Mouse (Mus musculus): ENCODE measurements around the gene Renbp. TPM values are rescaled to one million over a fixed set of nuclear protein-coding genes. Genes with fewer than 3 reads are reported as not detected.

Gene Renbp
- polyA plus RNA-seq (2014; fragmentation: Nextera tagmentation; extraction: Ambion mirVana) = 3.0 and 11.1 TPM in 2 replicates

DNA sequence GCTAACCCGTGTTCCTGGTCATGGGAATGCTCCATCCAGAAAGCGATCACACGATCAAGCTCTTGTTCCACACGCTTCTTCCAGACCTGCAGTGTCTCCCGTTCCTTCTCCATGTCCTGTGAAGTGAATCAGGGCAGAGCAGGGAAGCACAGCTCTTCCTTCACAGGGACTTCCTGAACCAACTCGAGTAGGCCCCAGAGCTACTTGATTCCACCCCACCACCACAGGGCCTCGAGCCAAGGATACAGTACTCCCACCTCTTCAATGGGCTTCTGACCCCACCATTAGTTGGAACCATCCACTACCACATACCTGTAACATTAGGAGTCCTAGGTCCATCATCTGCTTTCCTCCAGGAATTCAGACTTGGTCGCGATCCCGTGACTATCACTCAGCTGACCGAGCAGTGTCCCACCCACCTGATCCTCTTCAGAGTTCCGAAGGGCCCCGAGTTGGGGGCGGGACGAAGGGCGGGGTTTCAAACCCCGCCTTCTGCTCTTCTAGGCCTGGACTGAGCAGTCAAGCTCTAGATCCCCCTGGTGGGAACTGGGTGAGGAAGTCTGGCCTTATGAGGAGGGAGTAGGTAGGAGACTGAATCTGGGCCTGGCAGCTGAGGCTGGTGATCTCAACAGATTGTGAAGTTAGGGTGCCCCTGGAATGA, at the start of gene Renbp:
Gene Renbp (minus strand): TSS at position 449 of the 661 bp plus-strand sequence.
- H3K4me1 ChIP-seq (ENCODE audit: control insufficient read depth, insufficient read depth, low read length) = no peaks in the 10 kb centered on the region
- H3K9ac ChIP-seq (replicated peaks; ENCODE audit: low read length) = no peak within 1 kb of the TSS
- H3K36me3 ChIP-seq (ENCODE audit: control insufficient read depth, insufficient read depth, low read length) = no peaks in the 10 kb centered on the region
- H3K9me3 ChIP-seq (ENCODE audit: control insufficient read depth, low read length) = no peaks in the 10 kb centered on the region
- 42% methylated on average over 17 of the region's 17 CpGs for WGBS
- DNase-seq = peak; percentile 29
- no peak within 1 kb of the TSS for H3K4me2 ChIP-seq (ENCODE audit: low read length)
- ATAC-seq (ENCODE audit: low FRiP score, low TSS enrichment) = no peak
- no peak within 1 kb of the TSS for H3K27ac ChIP-seq (replicated peaks; ENCODE audit: low read depth, low read length)
- no peaks in the 10 kb centered on the region for H3K27me3 ChIP-seq (ENCODE audit: control insufficient read depth, insufficient read depth, low read length)
- no peak within 1 kb of the TSS for H3K4me3 ChIP-seq (replicated peaks; ENCODE audit: low read depth, low read length)

- Histone ChIP-seq H3K36me3 (ENCODE audit: control insufficient read depth, insufficient read depth, low read length) (no peaks in the 10 kb centered on the region), H3K9ac (replicated peaks; ENCODE audit: low read length) (no peak overlapping the region), H3K4me3 (replicated peaks; ENCODE audit: low read depth, low read length) (no peak overlapping the region), H3K27ac (replicated peaks; ENCODE audit: low read depth, low read length) (no peak overlapping the region), H3K9me3 (ENCODE audit: control insufficient read depth, low read length) (no peaks in the 10 kb centered on the region), H3K4me1 (ENCODE audit: control insufficient read depth, insufficient read depth, low read length) (no peaks in the 10 kb centered on the region), H3K4me2 (ENCODE audit: low read length) (no peak overlapping the region), H3K27me3 (ENCODE audit: control insufficient read depth, insufficient read depth, low read length) (no peaks in the 10 kb centered on the region)
- DNase-seq (no peak), ATAC-seq (ENCODE audit: low FRiP score, low TSS enrichment) (no peak)
- WGBS = 76% methylated on average over 1 of the region's 1 CpGs
These were observed 47.1 kb upstream of the Renbp start for GRCm38 (mm10) chrX:73977783-73978182.

GRCm38 (mm10) chrX:73976283-73976682, 45.6 kb upstream of the Renbp start:
- Histone ChIP-seq H3K9ac (replicated peaks; ENCODE audit: low read length) (no peak overlapping the region), H3K27ac (replicated peaks; ENCODE audit: low read depth, low read length) (no peak overlapping the region), H3K36me3 (ENCODE audit: control insufficient read depth, insufficient read depth, low read length) (no peaks in the 10 kb centered on the region), H3K4me2 (ENCODE audit: low read length) (no peak overlapping the region), H3K27me3 (ENCODE audit: control insufficient read depth, insufficient read depth, low read length) (no peaks in the 10 kb centered on the region), H3K4me1 (ENCODE audit: control insufficient read depth, insufficient read depth, low read length) (no peaks in the 10 kb centered on the region), H3K4me3 (replicated peaks; ENCODE audit: low read depth, low read length) (no peak overlapping the region), H3K9me3 (ENCODE audit: control insufficient read depth, low read length) (no peaks in the 10 kb centered on the region)
- 86% methylated on average over 2 of the region's 2 CpGs for WGBS
- ATAC-seq (ENCODE audit: low FRiP score, low TSS enrichment) = no peak
- no peak for DNase-seq

DNA sequence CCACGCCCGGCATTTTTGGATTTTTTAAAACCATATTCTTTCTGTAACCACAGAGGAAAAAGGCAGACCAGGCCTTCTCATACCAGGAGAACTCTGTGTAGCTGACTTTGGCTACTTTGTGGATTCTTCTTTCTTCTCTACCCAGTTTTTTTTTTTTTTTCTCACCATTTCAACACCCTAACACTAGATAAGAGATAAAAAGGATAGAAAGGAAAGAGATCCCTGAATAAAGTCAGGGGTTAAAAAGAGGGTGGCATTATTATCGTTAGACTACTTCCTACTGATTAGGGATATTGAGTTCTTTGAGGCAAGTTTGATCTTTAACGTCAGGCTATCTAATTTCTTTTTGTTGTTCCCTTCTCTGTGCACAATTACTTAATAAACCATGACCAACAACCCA, 42.1 kb upstream of the Renbp start:
- Histone ChIP-seq H3K27me3 (ENCODE audit: control insufficient read depth, insufficient read depth, low read length) (no peaks in the 10 kb centered on the region), H3K9me3 (ENCODE audit: control insufficient read depth, low read length) (no peaks in the 10 kb centered on the region), H3K9ac (replicated peaks; ENCODE audit: low read length) (no peak overlapping the region), H3K4me3 (replicated peaks; ENCODE audit: low read depth, low read length) (no peak overlapping the region), H3K27ac (replicated peaks; ENCODE audit: low read depth, low read length) (no peak overlapping the region), H3K4me2 (ENCODE audit: low read length) (no peak overlapping the region), H3K36me3 (ENCODE audit: control insufficient read depth, insufficient read depth, low read length) (no peaks in the 10 kb centered on the region), H3K4me1 (ENCODE audit: control insufficient read depth, insufficient read depth, low read length) (no peaks in the 10 kb centered on the region)
- DNase-seq = no peak
- ATAC-seq (ENCODE audit: low FRiP score, low TSS enrichment) = no peak
- 83% methylated on average over 4 of the region's 4 CpGs for WGBS

GRCm38 (mm10) chrX:73970781-73971180, 40.1 kb upstream of the Renbp start:
- Histone ChIP-seq H3K9ac (replicated peaks; ENCODE audit: low read length) (no peak overlapping the region), H3K36me3 (ENCODE audit: control insufficient read depth, insufficient read depth, low read length) (no peaks in the 10 kb centered on the region), H3K27me3 (ENCODE audit: control insufficient read depth, insufficient read depth, low read length) (no peaks in the 10 kb centered on the region), H3K4me1 (ENCODE audit: control insufficient read depth, insufficient read depth, low read length) (no peaks in the 10 kb centered on the region), H3K27ac (replicated peaks; ENCODE audit: low read depth, low read length) (no peak overlapping the region), H3K4me3 (replicated peaks; ENCODE audit: low read depth, low read length) (no peak overlapping the region), H3K9me3 (ENCODE audit: control insufficient read depth, low read length) (no peaks in the 10 kb centered on the region), H3K4me2 (ENCODE audit: low read length) (no peak overlapping the region)
- DNase-seq = no peak
- no peak for ATAC-seq (ENCODE audit: low FRiP score, low TSS enrichment)

DNA sequence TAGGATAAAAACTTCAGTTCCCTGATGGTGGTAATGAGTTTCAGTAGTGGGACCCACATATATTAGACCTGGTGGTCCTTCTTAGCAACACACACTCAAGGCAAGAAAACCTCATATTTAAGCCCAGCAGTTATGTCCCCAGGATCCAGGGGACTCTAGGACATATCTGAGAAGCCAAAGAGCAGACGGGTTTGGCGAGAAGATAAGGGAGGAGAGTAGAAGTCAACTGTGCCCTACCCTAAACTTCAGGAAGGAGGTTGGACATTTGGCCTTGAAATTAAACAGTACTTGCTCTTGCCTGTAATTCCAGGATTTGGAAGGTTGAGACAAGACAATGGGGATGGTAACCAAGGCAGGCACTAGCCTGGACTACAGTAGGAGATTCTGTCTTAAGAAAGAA, 39.1 kb upstream of the Renbp start:
- no peak overlapping the region for H3K4me3 ChIP-seq (replicated peaks; ENCODE audit: low read depth, low read length)
- DNase-seq (no peak), ATAC-seq (ENCODE audit: low FRiP score, low TSS enrichment) (no peak)
- H3K36me3 ChIP-seq (ENCODE audit: control insufficient read depth, insufficient read depth, low read length) = no peaks in the 10 kb centered on the region
- no peak overlapping the region for H3K27ac ChIP-seq (replicated peaks; ENCODE audit: low read depth, low read length)
- H3K4me2 ChIP-seq (ENCODE audit: low read length) = no peak overlapping the region
- 95% methylated on average over 2 of the region's 2 CpGs for WGBS
- no peaks in the 10 kb centered on the region for H3K27me3 ChIP-seq (ENCODE audit: control insufficient read depth, insufficient read depth, low read length)
- no peaks in the 10 kb centered on the region for H3K9me3 ChIP-seq (ENCODE audit: control insufficient read depth, low read length)
- no peak overlapping the region for H3K9ac ChIP-seq (replicated peaks; ENCODE audit: low read length)
- no peaks in the 10 kb centered on the region for H3K4me1 ChIP-seq (ENCODE audit: control insufficient read depth, insufficient read depth, low read length)

GRCm38 (mm10) chrX:73969167-73969566, 38.5 kb upstream of the Renbp start:
- H3K4me1 ChIP-seq (ENCODE audit: control insufficient read depth, insufficient read depth, low read length) = peaks cover 3% of the 10 kb centered on the region
- H3K27ac ChIP-seq (replicated peaks; ENCODE audit: low read depth, low read length) = no peak overlapping the region
- ATAC-seq (ENCODE audit: low FRiP score, low TSS enrichment) (no peak), DNase-seq (no peak)
- H3K27me3 ChIP-seq (ENCODE audit: control insufficient read depth, insufficient read depth, low read length) = no peaks in the 10 kb centered on the region
- WGBS = 78% methylated on average over 1 of the region's 1 CpGs
- no peak overlapping the region for H3K4me3 ChIP-seq (replicated peaks; ENCODE audit: low read depth, low read length)
- no peaks in the 10 kb centered on the region for H3K9me3 ChIP-seq (ENCODE audit: control insufficient read depth, low read length)
- no peaks in the 10 kb centered on the region for H3K36me3 ChIP-seq (ENCODE audit: control insufficient read depth, insufficient read depth, low read length)
- H3K4me2 ChIP-seq (ENCODE audit: low read length) = no peak overlapping the region
- H3K9ac ChIP-seq (replicated peaks; ENCODE audit: low read length) = no peak overlapping the region

DNA sequence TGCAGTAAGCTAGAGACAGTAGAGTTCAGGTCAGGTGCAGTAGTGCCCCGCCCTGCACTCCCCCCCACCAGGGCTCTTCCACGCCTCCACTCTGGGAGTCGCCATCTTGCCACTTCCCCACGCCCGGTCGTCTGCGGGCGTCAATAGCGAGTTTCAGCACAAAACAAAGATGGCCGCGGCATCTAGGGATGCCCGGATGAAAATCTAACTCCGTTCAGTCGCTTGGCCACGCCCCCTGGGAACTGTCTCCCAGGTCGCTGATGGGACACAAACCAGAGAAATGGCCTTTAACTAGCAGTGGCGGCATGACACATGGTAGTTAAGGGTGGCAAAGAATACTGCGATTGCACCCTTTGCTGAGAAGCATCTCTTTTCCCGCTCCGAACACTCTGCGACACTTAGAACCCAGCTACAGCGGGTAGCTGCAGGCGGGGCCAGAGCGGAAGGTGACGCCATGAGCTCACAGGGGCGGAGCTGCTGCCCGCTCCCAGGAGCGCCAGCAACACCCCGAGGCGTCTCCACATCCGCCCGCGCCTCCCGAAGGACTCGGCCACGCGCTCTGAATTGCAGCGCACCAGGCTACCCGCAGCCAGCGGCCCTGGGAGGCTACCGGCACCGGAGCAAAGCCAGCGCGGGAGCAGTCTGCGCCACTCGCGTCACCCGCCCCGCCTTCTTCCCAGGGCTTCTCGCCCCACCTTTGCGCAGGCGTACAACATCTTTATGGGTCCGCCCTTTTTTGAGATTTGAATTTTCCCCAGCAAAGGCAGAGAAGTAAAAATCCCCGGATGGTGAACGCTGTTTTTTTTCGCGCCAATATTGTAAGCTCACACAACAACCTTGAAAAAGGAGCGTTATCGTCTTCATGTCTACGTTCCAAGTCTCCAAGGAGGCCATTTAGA, 36.8 kb upstream of the Renbp start:
- Histone ChIP-seq H3K36me3 (ENCODE audit: control insufficient read depth, insufficient read depth, low read length) (no peaks in the 10 kb centered on the region), H3K4me1 (ENCODE audit: control insufficient read depth, insufficient read depth, low read length) (peaks cover 15% of the 10 kb centered on the region), H3K27ac (replicated peaks; ENCODE audit: low read depth, low read length) (peak overlapping the region; percentile 99), H3K4me3 (replicated peaks; ENCODE audit: low read depth, low read length) (peak overlapping the region; percentile 50), H3K9ac (replicated peaks; ENCODE audit: low read length) (peak overlapping the region; percentile 66), H3K9me3 (ENCODE audit: control insufficient read depth, low read length) (no peaks in the 10 kb centered on the region), H3K4me2 (ENCODE audit: low read length) (peak overlapping the region; percentile 64), H3K27me3 (ENCODE audit: control insufficient read depth, insufficient read depth, low read length) (no peaks in the 10 kb centered on the region)
- WGBS = 16% methylated on average over 60 of the region's 60 CpGs
- peak; percentile 94 for DNase-seq
- peak; percentile 89 for ATAC-seq (ENCODE audit: low FRiP score, low TSS enrichment)

Data from midbrain, embryonic 14.5 days (tissue).